Mouse (Mus musculus) ES-Bruce4 (cell line): ENCODE results near the gene Prokr1. TPM values are rescaled to one million over a fixed set of nuclear protein-coding genes. Genes with fewer than 3 reads are reported as not detected.

Experiments used
- H3K27ac ChIP-seq: 2 replicates; pipeline ENCODE4 v1.5.1; 2012; ENCODE audit warnings: low read length, inconsistent platforms; ENCODE audit not compliant: insufficient read depth
- H3K27me3 ChIP-seq: 2 replicates; pipeline ENCODE4 v1.6.1; 2012; ENCODE audit warnings: mild to moderate bottlenecking, low read length, inconsistent platforms; ENCODE audit not compliant: control insufficient read depth, poor library complexity, insufficient read depth, severe bottlenecking
- H3K36me3 ChIP-seq: 2 replicates; pipeline ENCODE4 v1.6.1; 2012; ENCODE audit warnings: inconsistent platforms, mild to moderate bottlenecking, low read length, moderate library complexity; ENCODE audit not compliant: control insufficient read depth, poor library complexity, insufficient read depth, severe bottlenecking
- H3K4me1 ChIP-seq: one replicate; pipeline ENCODE4 v1.8.1; 2011; ENCODE audit warnings: low read length; ENCODE audit not compliant: control insufficient read depth, insufficient read depth
- H3K4me3 ChIP-seq: 2 replicates; pipeline ENCODE4 v1.5.1; 2011; ENCODE audit warnings: low read depth, mild to moderate bottlenecking, low read length
- H3K9ac ChIP-seq: 2 replicates; pipeline ENCODE4 v1.6.1; 2012; ENCODE audit warnings: low read depth, mild to moderate bottlenecking, inconsistent platforms; ENCODE audit not compliant: poor library complexity, severe bottlenecking
- H3K9me3 ChIP-seq: replicated peaks from 2 replicates; pipeline ENCODE4 v1.6.1; 2012; ENCODE audit warnings: mild to moderate bottlenecking, low read length, inconsistent platforms; ENCODE audit not compliant: control insufficient read depth, poor library complexity, insufficient read depth, severe bottlenecking
- CTCF ChIP-seq: IDR thresholded peaks from one replicate; pipeline ENCODE4 v1.8.1; 2011; ENCODE audit warnings: low read depth, low read length
- EP300 ChIP-seq: IDR thresholded peaks from 2 replicates; pipeline ENCODE4 v1.6.1; 2011; ENCODE audit warnings: low read depth, low read length; ENCODE audit not compliant: insufficient read depth
- POLR2A ChIP-seq: IDR thresholded peaks from one replicate; pipeline ENCODE4 v1.8.1; 2011; ENCODE audit warnings: low read length; ENCODE audit not compliant: insufficient read depth
- polyA plus RNA-seq: library from polyadenylated mRNA; stranded (reverse); fragments of >200 nt; gene quantifications from 2 replicates; pipeline ENCODE4 v1.2.4, GENCODE M21; 2011; ENCODE audit warnings: low read depth; ENCODE audit not compliant: missing spikeins, insufficient read depth, insufficient read length

Gene Prokr1
- polyA plus RNA-seq, 1 experiment = not detected

- Histone ChIP-seq H3K4me3 (no peak overlapping the region), H3K36me3 (no peaks in the 10 kb centered on the region), H3K9me3 (no peaks in the 10 kb centered on the region), H3K27ac (no peak overlapping the region), H3K4me1 (peaks cover 1% of the 10 kb centered on the region), H3K27me3 (no peaks in the 10 kb centered on the region), H3K9ac (no peak overlapping the region)
- TF ChIP-seq POLR2A (no peak), CTCF (no peak), EP300 (no peak)
Measured at GRCm38 (mm10) chr6:87553724-87554123, 36.8 kb downstream of the Prokr1 start.

- Histone ChIP-seq H3K4me1 (peaks cover 1% of the 10 kb centered on the region), H3K27me3 (no peaks in the 10 kb centered on the region), H3K9me3 (no peaks in the 10 kb centered on the region), H3K9ac (no peak overlapping the region), H3K27ac (no peak overlapping the region), H3K4me3 (no peak overlapping the region), H3K36me3 (no peaks in the 10 kb centered on the region)
- TF ChIP-seq POLR2A = no peak
- TF ChIP-seq CTCF = no peak
- TF ChIP-seq EP300 = no peak
Measured at GRCm38 (mm10) chr6:87552054-87552807, 38.3 kb downstream of the Prokr1 start.

- TF ChIP-seq POLR2A (no peak), CTCF (no peak), EP300 (no peak)
- Histone ChIP-seq H3K9me3 (peaks cover 9% of the 10 kb centered on the region; the same call in 1 of the 2 replicates), H3K27ac (no peak overlapping the region), H3K4me3 (no peak overlapping the region), H3K9ac (no peak overlapping the region), H3K4me1 (peaks cover 1% of the 10 kb centered on the region), H3K36me3 (no peaks in the 10 kb centered on the region), H3K27me3 (no peaks in the 10 kb centered on the region)
Measured at GRCm38 (mm10) chr6:87547836-87548235, 42.7 kb downstream of the Prokr1 start.

- Histone ChIP-seq H3K9ac (no peak overlapping the region), H3K27ac (no peak overlapping the region), H3K36me3 (no peaks in the 10 kb centered on the region), H3K27me3 (no peaks in the 10 kb centered on the region), H3K4me3 (no peak overlapping the region), H3K9me3 (peaks cover 9% of the 10 kb centered on the region; the same call in 1 of the 2 replicates), H3K4me1 (peaks cover 1% of the 10 kb centered on the region)
- TF ChIP-seq EP300 = no peak
Measured at GRCm38 (mm10) chr6:87547431-87547830, 43.1 kb downstream of the Prokr1 start.

- Histone ChIP-seq H3K27me3 (no peaks in the 10 kb centered on the region), H3K4me1 (no peaks in the 10 kb centered on the region), H3K36me3 (no peaks in the 10 kb centered on the region), H3K9ac (no peak overlapping the region), H3K9me3 (peaks cover 9% of the 10 kb centered on the region; the same call in 1 of the 2 replicates), H3K27ac (no peak overlapping the region), H3K4me3 (no peak overlapping the region)
- TF ChIP-seq EP300 = no peak
- no peak for TF ChIP-seq CTCF
- TF ChIP-seq POLR2A = no peak
Measured at GRCm38 (mm10) chr6:87545331-87546217, 45.0 kb downstream of the Prokr1 start.

GRCm38 (mm10) chr6:87542027-87542426 lies 48.5 kb downstream of the Prokr1 start:
- Histone ChIP-seq H3K9ac (no peak overlapping the region), H3K4me3 (no peak overlapping the region), H3K27me3 (no peaks in the 10 kb centered on the region), H3K4me1 (no peaks in the 10 kb centered on the region), H3K27ac (no peak overlapping the region), H3K9me3 (peaks cover 9% of the 10 kb centered on the region; the same call in 1 of the 2 replicates), H3K36me3 (no peaks in the 10 kb centered on the region)
- TF ChIP-seq POLR2A (no peak), CTCF (no peak), EP300 (no peak)
